Mouse (Mus musculus) left cerebral cortex, adult 6 months (tissue): ENCODE measurements around the gene Olfr1290. TPM values are rescaled to one million over a fixed set of nuclear protein-coding genes. Genes with fewer than 3 reads are reported as not detected.

Source experiments
- long read RNA-seq, 2 experiments: library from polyadenylated mRNA; unstranded; transcript quantifications; one replicate each; pipeline ENCODE4 v2.0.0; 2019 to 2020
- polyA plus RNA-seq: library from polyadenylated mRNA; unstranded; fragments of <200 nt; fragmentation: Nextera tagmentation; gene quantifications from 2 replicates; pipeline ENCODE4 v1.2.3, GENCODE M21; 2021

Gene Olfr1290
- not detected in 2 replicates for polyA plus RNA-seq
- long read RNA-seq, experiment 1 = 0 reads
- long read RNA-seq, experiment 2 = 0 reads

GRCm38 (mm10) chr2:111493729-111494128 lies at the start of gene Olfr1290:
Olfr1290 (minus strand) TSS chr2:111493829.

GRCm38 (mm10) chr2:111540191-111540590 lies 46.6 kb upstream of the Olfr1290 start, which contains the start of gene Olfr1294:
Olfr1294 (minus strand) TSS chr2:111540291.

DNA sequence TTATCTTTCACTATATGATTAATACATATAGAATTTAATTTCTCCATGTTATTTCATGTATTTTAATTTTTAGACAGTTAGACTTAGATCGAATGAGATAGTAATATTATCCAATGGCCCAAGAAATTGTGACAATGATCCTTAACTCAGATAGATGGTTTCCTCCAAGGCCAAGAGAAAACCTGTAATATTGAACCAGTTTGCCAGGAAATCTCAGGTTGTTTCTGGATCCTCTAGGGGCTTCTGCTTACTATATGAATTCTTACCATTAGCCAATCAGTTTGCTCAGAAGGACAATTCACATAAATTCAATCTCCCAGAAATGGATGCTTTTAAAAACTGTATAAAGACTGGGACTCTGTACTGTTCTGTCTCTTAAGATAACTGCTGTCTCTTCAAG lies 31.3 kb upstream of the Olfr1290 start, which contains the start of gene Olfr1293-ps:
Gene Olfr1293-ps (plus strand): TSS at position 301 of the 400 bp plus-strand sequence.

DNA sequence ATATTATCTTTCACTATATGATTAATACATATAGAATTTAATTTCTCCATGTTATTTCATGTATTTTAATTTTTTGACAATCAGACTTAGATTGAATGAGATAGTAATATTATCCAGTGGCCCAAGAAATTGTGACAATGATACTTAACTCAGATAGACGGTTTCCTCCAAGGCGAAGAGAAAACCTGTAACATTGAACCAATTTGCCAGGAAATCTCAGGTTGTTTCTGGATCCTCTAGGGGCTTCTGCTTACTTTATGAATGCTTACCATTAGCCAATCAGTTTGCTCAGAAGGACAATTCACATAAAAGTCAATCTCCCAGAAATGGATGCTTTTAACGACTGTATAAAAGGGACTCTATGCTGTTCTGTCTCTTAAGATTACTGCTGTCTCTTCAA lies 3.3 kb upstream of the Olfr1290 start, which contains the start of gene Olfr1291-ps1:
Gene Olfr1291-ps1 (plus strand): TSS at position 301 of the 400 bp plus-strand sequence.

DNA sequence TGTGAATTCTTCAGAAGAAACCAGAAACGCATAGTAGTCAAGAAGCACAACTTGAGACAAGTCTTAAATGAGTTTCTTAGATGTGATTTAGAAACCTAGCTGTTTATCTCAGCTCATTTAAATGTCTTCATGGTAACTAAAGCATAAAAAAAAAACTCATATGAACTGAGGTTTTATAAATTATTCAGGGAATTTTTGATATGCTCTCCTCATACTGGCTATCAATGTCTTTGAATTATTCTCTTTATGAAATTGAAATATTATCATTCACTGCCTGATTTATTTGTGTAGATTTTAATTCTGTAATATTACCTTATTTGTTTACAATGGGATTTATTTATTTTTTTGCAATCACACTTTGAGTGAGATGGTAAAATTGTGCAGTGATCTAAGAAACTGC lies 13.1 kb downstream of the Olfr1290 start, which contains the start of gene Olfr1289:
Gene Olfr1289 (plus strand): TSS at position 301 of the 400 bp plus-strand sequence.

DNA sequence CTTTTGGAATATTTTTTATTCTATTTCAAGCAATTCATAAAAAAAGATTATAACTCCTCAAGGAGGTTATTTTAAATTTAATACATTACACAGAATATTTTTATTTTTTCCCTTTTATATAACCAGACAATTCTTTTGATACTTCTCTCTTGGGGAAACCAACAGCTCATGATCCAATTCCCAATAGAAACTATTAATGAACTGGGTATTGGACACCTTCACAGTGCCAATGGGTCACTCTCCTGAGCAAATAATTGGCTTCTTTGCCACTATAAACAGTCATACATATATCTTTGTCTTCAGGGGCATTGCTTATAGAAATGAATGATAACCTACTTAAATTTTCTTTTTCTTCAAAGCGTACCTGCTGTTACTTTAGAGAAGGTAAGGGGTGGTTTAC lies 19.8 kb downstream of the Olfr1290 start, which contains the start of gene Olfr1288:
Gene Olfr1288 (plus strand): TSS at position 301 of the 400 bp plus-strand sequence.

GRCm38 (mm10) chr2:111448842-111449241 lies 44.8 kb downstream of the Olfr1290 start, which contains the start of gene Olfr1287:
Olfr1287 (plus strand) TSS chr2:111449142.

Other genes starting within 250 kb of the Olfr1290 start
- not detected in 2 replicates for gene Olfr1276, start 239.3 kb downstream of the Olfr1290 start, polyA plus RNA-seq
- gene Olfr1277, start 219.7 kb downstream of the Olfr1290 start, polyA plus RNA-seq = not detected in 2 replicates
- gene Olfr1278, start 203.7 kb downstream of the Olfr1290 start, polyA plus RNA-seq = not detected in 2 replicates
- not detected in 2 replicates for gene Olfr1279, start 193.2 kb downstream of the Olfr1290 start, polyA plus RNA-seq
- not detected in 2 replicates for gene Olfr1280, start 179.8 kb downstream of the Olfr1290 start, polyA plus RNA-seq
- gene Olfr1281, start 167.3 kb downstream of the Olfr1290 start, polyA plus RNA-seq = not detected in 2 replicates
- gene Olfr1282, start 157.8 kb downstream of the Olfr1290 start, polyA plus RNA-seq = not detected in 2 replicates
- not detected in 2 replicates for gene Olfr1283, start 127.0 kb downstream of the Olfr1290 start, polyA plus RNA-seq
- gene Olfr1284, start 118.3 kb downstream of the Olfr1290 start, polyA plus RNA-seq = not detected in 2 replicates
- gene Olfr1286, start 70.7 kb downstream of the Olfr1290 start, polyA plus RNA-seq = not detected in 2 replicates
- not detected in 2 replicates for gene Olfr1287, start 44.7 kb downstream of the Olfr1290 start, polyA plus RNA-seq
- not detected in 2 replicates for gene Olfr1288, start 19.7 kb downstream of the Olfr1290 start, polyA plus RNA-seq
- gene Olfr1289, start 13.0 kb downstream of the Olfr1290 start, polyA plus RNA-seq = not detected in 2 replicates
- not detected in 2 replicates for gene Olfr1291-ps1, start 3.4 kb upstream of the Olfr1290 start, polyA plus RNA-seq
- gene Olfr1293-ps, start 31.4 kb upstream of the Olfr1290 start, polyA plus RNA-seq = not detected in 2 replicates
- gene Olfr1294, start 46.5 kb upstream of the Olfr1290 start, polyA plus RNA-seq = not detected in 2 replicates
- not detected in 2 replicates for gene Olfr1295, start 75.9 kb upstream of the Olfr1290 start, polyA plus RNA-seq
- 0.01 TPM in 1 of 2 replicates, not detected in the other for gene Olfr1297, start 132.7 kb upstream of the Olfr1290 start, polyA plus RNA-seq
- not detected in 2 replicates for gene Olfr1298, start 155.4 kb upstream of the Olfr1290 start, polyA plus RNA-seq
- gene Olfr1299, start 167.6 kb upstream of the Olfr1290 start, polyA plus RNA-seq = not detected in 2 replicates